Mouse (Mus musculus) forebrain, embryonic 10.5 days (tissue): Measurements from ENCODE around the gene Oit1. TPM values are rescaled to one million over a fixed set of nuclear protein-coding genes. Genes with fewer than 3 reads are reported as not detected.

Source experiments
- DNase-seq: peaks from one replicate; pipeline ENCODE4 v3.0.0-alpha.2; 2017; ENCODE audit warnings: low spot score; ENCODE audit errors: extremely low spot score
- H3K27ac ChIP-seq: fragments of 300-500 bp; sonication (generic); 2 replicates; pipeline ENCODE4 v1.5.1; 2016; ENCODE audit warnings: mild to moderate bottlenecking
- H3K27me3 ChIP-seq: fragments of 300-500 bp; sonication (generic); 2 replicates; pipeline ENCODE4 v1.6.1; 2016; ENCODE audit warnings: mild to moderate bottlenecking; ENCODE audit not compliant: poor library complexity, severe bottlenecking
- H3K36me3 ChIP-seq: fragments of 300-500 bp; sonication (generic); replicated peaks from 2 replicates; pipeline ENCODE4 v1.6.1; 2016; ENCODE audit warnings: mild to moderate bottlenecking, moderate library complexity
- H3K4me1 ChIP-seq: fragments of 300-500 bp; sonication (generic); 2 replicates; pipeline ENCODE4 v1.6.1; 2016
- H3K4me3 ChIP-seq: fragments of 300-500 bp; sonication (generic); 2 replicates; pipeline ENCODE4 v1.5.1; 2016; ENCODE audit warnings: mild to moderate bottlenecking, moderate library complexity
- H3K9me3 ChIP-seq: fragments of 300-500 bp; sonication (generic); 2 replicates; pipeline ENCODE4 v1.6.1; 2016; ENCODE audit warnings: mild to moderate bottlenecking, moderate library complexity
- WGBS: fragments of 180-500 bp; shearing (Covaris S2); methylation state at CpG from one replicate; pipeline ENCODE4 v1.1.7; 2016; 5-methylcytosine and 5-hydroxymethylcytosine counted together
- polyA plus RNA-seq: library from polyadenylated mRNA; unstranded; fragments of >200 nt; fragmentation: Nextera tagmentation; extraction: Ambion mirVana; gene quantifications from 2 replicates; pipeline ENCODE4 v1.2.1, GENCODE M21; 2016

Oit1 gene
- polyA plus RNA-seq, 1 experiment from 2014 or later, result 0.15 TPM

GRCm38 (mm10) chr14:8309621-8310141 is 68.9 kb downstream of the Oit1 start:
- whole genome bisulfite sequencing, result 19% methylated on average over 9 of the region's 9 CpGs
- Histone ChIP-seq H3K27me3 (peaks cover 54% of the 10 kb centered on the region), H3K4me1 (peaks cover 30% of the 10 kb centered on the region), H3K27ac (no peak overlapping the region), H3K9me3 (no peaks in the 10 kb centered on the region), H3K36me3 (no peaks in the 10 kb centered on the region), H3K4me3 (no peak overlapping the region)
- no peak for DNase-seq

GRCm38 (mm10) chr14:8308650-8309049 is 69.9 kb downstream of the Oit1 start:
- H3K27me3 ChIP-seq, result peaks cover 45% of the 10 kb centered on the region; the same call in 1 of the 2 replicates
- H3K4me1 ChIP-seq, result peaks cover 23% of the 10 kb centered on the region
- 78% methylated on average over 3 of the region's 3 CpGs for WGBS
- no peaks in the 10 kb centered on the region for H3K9me3 ChIP-seq
- DNase-seq, result no peak
- H3K4me3 ChIP-seq, result no peak overlapping the region
- no peaks in the 10 kb centered on the region for H3K36me3 ChIP-seq
- no peak overlapping the region for H3K27ac ChIP-seq

GRCm38 (mm10) chr14:8306884-8307283 is 71.7 kb downstream of the Oit1 start:
- 87% methylated on average over 6 of the region's 6 CpGs for WGBS

GRCm38 (mm10) chr14:8305014-8305413 is 73.5 kb downstream of the Oit1 start:
- WGBS, result 58% methylated on average over 3 of the region's 3 CpGs
- peaks cover 28% of the 10 kb centered on the region for H3K4me1 ChIP-seq
- DNase-seq, result no peak
- H3K27ac ChIP-seq, result 0 out of 2 replicates have a peak overlapping the region, but pooled peaks have one; percentile 56
- H3K4me3 ChIP-seq, result no peak overlapping the region
- peaks cover 16% of the 10 kb centered on the region; the same call in 1 of the 2 replicates for H3K27me3 ChIP-seq
- H3K36me3 ChIP-seq, result no peaks in the 10 kb centered on the region
- H3K9me3 ChIP-seq, result no peaks in the 10 kb centered on the region

More at GRCm38 (mm10) chr14:8306884-8307283, 71.7 kb downstream of the Oit1 start:
- Histone ChIP-seq H3K27ac (no peak overlapping the region), H3K27me3 (peaks cover 32% of the 10 kb centered on the region; the same call in 1 of the 2 replicates), H3K36me3 (no peaks in the 10 kb centered on the region), H3K4me1 (peaks cover 30% of the 10 kb centered on the region), H3K4me3 (no peak overlapping the region), H3K9me3 (no peaks in the 10 kb centered on the region)
- no peak for DNase-seq

- DNase-seq, result no peak
- H3K4me3 ChIP-seq, result no peak overlapping the region
- H3K4me1 ChIP-seq, result peaks cover 19% of the 10 kb centered on the region
- H3K27ac ChIP-seq, result no peak overlapping the region
- H3K36me3 ChIP-seq, result no peaks in the 10 kb centered on the region
- peaks cover 17% of the 10 kb centered on the region; the same call in 1 of the 2 replicates for H3K27me3 ChIP-seq
- no peaks in the 10 kb centered on the region for H3K9me3 ChIP-seq
These were observed 74.5 kb downstream of the Oit1 start for GRCm38 (mm10) chr14:8304082-8304481.

GRCm38 (mm10) chr14:8302687-8303086 is 75.9 kb downstream of the Oit1 start:
- Histone ChIP-seq H3K9me3 (no peaks in the 10 kb centered on the region), H3K27ac (no peak overlapping the region), H3K4me1 (peaks cover 18% of the 10 kb centered on the region), H3K36me3 (no peaks in the 10 kb centered on the region), H3K4me3 (no peak overlapping the region), H3K27me3 (peaks cover 6% of the 10 kb centered on the region; the same call in 1 of the 2 replicates)
- no peak for DNase-seq
- 30% methylated on average over 10 of the region's 10 CpGs for WGBS

GRCm38 (mm10) chr14:8300281-8300680 is 78.3 kb downstream of the Oit1 start:
- DNase-seq, result peak; percentile 72
- Histone ChIP-seq H3K4me3 (no peak overlapping the region), H3K9me3 (no peaks in the 10 kb centered on the region), H3K27ac (no peak overlapping the region), H3K36me3 (no peaks in the 10 kb centered on the region), H3K4me1 (peaks cover 12% of the 10 kb centered on the region), H3K27me3 (peaks cover 6% of the 10 kb centered on the region; the same call in 1 of the 2 replicates)
- WGBS, result 26% methylated on average over 8 of the region's 8 CpGs

Other genes starting within 250 kb of the Oit1 start
- gene Pdhb, start 205.7 kb downstream of the Oit1 start, polyA plus RNA-seq, result 205 and 209 TPM in 2 replicates
- gene Kctd6, start 164.6 kb downstream of the Oit1 start, polyA plus RNA-seq, result 2.8 and 3.1 TPM in 2 replicates
- gene Acox2, start 119.4 kb downstream of the Oit1 start, polyA plus RNA-seq, result not detected in 2 replicates
- 0.61 and 0.66 TPM in 2 replicates for gene Fam107a, start 60.7 kb downstream of the Oit1 start, polyA plus RNA-seq